Mouse (Mus musculus) ES-E14 (cell line): Measurements from ENCODE around the gene Slc6a6.

Source experiments
- CHD2 ChIP-seq: IDR thresholded peaks from 2 replicates; pipeline ENCODE4 v1.6.1; 2014; ENCODE audit warnings: mild to moderate bottlenecking, low read depth, low read length, inconsistent platforms
- HCFC1 ChIP-seq: IDR thresholded peaks from 2 replicates; pipeline ENCODE4 v1.6.1; 2012; ENCODE audit warnings: low read length, inconsistent platforms, borderline replicate concordance; ENCODE audit not compliant: insufficient read depth
- MAFK ChIP-seq: IDR thresholded peaks from 2 replicates; pipeline ENCODE4 v1.6.1; 2014; ENCODE audit warnings: mild to moderate bottlenecking, low read depth, low read length, inconsistent platforms; ENCODE audit not compliant: insufficient read depth
- ZC3H11A ChIP-seq: IDR thresholded peaks from 2 replicates; pipeline ENCODE4 v1.6.1; 2012; ENCODE audit warnings: low read depth, mild to moderate bottlenecking, inconsistent platforms, low read length, borderline replicate concordance
- ZNF384 ChIP-seq: IDR thresholded peaks from 2 replicates; pipeline ENCODE4 v1.6.1; 2012; ENCODE audit warnings: low read depth, low read length, inconsistent platforms

DNA sequence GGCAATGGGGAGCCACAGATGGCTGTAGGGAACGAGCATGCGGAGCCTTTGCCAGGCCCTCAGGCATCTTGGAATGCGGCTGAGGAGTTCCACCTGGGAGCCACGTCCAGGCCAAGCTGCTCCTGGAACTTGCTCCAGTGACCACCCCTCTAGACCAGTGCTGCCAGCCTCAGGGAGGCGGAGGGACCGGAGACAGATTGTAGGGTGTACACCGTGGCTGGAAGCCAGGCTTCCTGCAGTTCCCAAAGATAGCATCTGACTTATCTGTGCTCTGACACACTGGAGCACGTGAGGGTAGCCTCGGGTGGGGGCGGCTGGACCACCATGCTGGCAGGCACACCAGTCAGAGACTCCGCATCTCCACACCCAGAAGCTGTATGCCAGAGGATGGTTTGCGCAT is 114.6 kb downstream of the Slc6a6 start:
- TF ChIP-seq CHD2 (no peak), ZC3H11A (no peak), MAFK (no peak), HCFC1 (no peak), ZNF384 (no peak)
